Mouse (Mus musculus) embryonic facial prominence, embryonic 13.5 days (tissue): ENCODE results near the gene Medag. TPM values are rescaled to one million over a fixed set of nuclear protein-coding genes. Genes with fewer than 3 reads are reported as not detected.

ENCODE experiments used
- ATAC-seq: fragments of 200-750 bp; cut with Nextera tagmentation; 2 replicates; pipeline ENCODE4 v1.8.0; 2017; ENCODE audit warnings: low read depth; ENCODE audit not compliant: insufficient number of reproducible peaks, insufficient read depth, low FRiP score, low TSS enrichment
- H3K27ac ChIP-seq: fragments of 300-500 bp; sonication (generic); 2 replicates; pipeline ENCODE4 v1.5.1; 2015; ENCODE audit warnings: moderate library complexity, mild to moderate bottlenecking, inconsistent platforms
- H3K27me3 ChIP-seq: fragments of 300-500 bp; sonication (generic); 2 replicates; pipeline ENCODE4 v1.6.1; 2015; ENCODE audit warnings: mild to moderate bottlenecking, inconsistent platforms
- H3K36me3 ChIP-seq: fragments of 300-500 bp; sonication (generic); 2 replicates; pipeline ENCODE4 v1.6.1; 2015; ENCODE audit warnings: mild to moderate bottlenecking, inconsistent platforms
- H3K4me1 ChIP-seq: fragments of 300-500 bp; sonication (generic); 2 replicates; pipeline ENCODE4 v1.6.1; 2015; ENCODE audit warnings: inconsistent platforms
- H3K4me2 ChIP-seq: fragments of 300-500 bp; sonication (generic); 2 replicates; pipeline ENCODE4 v1.6.1; 2015; ENCODE audit warnings: moderate library complexity, mild to moderate bottlenecking, inconsistent platforms
- H3K4me3 ChIP-seq: fragments of 300-500 bp; sonication (generic); 2 replicates; pipeline ENCODE4 v1.5.1; 2015; ENCODE audit warnings: mild to moderate bottlenecking, inconsistent platforms
- H3K9ac ChIP-seq: fragments of 300-500 bp; sonication (generic); 2 replicates; pipeline ENCODE4 v1.6.1; 2015; ENCODE audit warnings: mild to moderate bottlenecking, inconsistent platforms
- H3K9me3 ChIP-seq: fragments of 300-500 bp; sonication (generic); 2 replicates; pipeline ENCODE4 v1.6.1; 2016; ENCODE audit warnings: inconsistent platforms
- WGBS: fragments of 180-500 bp; shearing (Covaris S2); methylation state at CpG from one replicate; pipeline ENCODE4 v1.1.7; 2015; ENCODE audit warnings: mixed read lengths; 5-methylcytosine and 5-hydroxymethylcytosine counted together
- polyA plus RNA-seq: library from polyadenylated mRNA; unstranded; fragments of >200 nt; fragmentation: Nextera tagmentation; extraction: Ambion mirVana; gene quantifications from 2 replicates; pipeline ENCODE4 v1.2.1, GENCODE M21; 2015

Gene Medag
- polyA plus RNA-seq, 1 experiment from 2014 or later = 0.93 TPM

GRCm38 (mm10) chr5:149454281-149454680 is 42.7 kb downstream of the Medag start:
- no peak overlapping the region for H3K27ac ChIP-seq
- no peaks in the 10 kb centered on the region for H3K27me3 ChIP-seq
- ATAC-seq = no peak
- H3K4me3 ChIP-seq = no peak overlapping the region
- 32% methylated on average over 6 of the region's 6 CpGs for WGBS
- no peaks in the 10 kb centered on the region for H3K36me3 ChIP-seq
- no peaks in the 10 kb centered on the region for H3K9me3 ChIP-seq
- no peak overlapping the region for H3K4me2 ChIP-seq
- H3K4me1 ChIP-seq = 0 out of 2 replicates have a peak, but pooled peaks cover 5% of the 10 kb centered on the region
- no peak overlapping the region for H3K9ac ChIP-seq

- 83% methylated on average over 7 of the region's 7 CpGs for WGBS
- Histone ChIP-seq H3K9me3 (no peaks in the 10 kb centered on the region), H3K4me1 (peaks cover 11% of the 10 kb centered on the region), H3K27ac (no peak overlapping the region), H3K4me2 (no peak overlapping the region), H3K4me3 (no peak overlapping the region), H3K9ac (no peak overlapping the region), H3K27me3 (no peaks in the 10 kb centered on the region), H3K36me3 (no peaks in the 10 kb centered on the region)
- ATAC-seq = no peak
Measured at GRCm38 (mm10) chr5:149456544-149456943, 45.0 kb downstream of the Medag start.

DNA sequence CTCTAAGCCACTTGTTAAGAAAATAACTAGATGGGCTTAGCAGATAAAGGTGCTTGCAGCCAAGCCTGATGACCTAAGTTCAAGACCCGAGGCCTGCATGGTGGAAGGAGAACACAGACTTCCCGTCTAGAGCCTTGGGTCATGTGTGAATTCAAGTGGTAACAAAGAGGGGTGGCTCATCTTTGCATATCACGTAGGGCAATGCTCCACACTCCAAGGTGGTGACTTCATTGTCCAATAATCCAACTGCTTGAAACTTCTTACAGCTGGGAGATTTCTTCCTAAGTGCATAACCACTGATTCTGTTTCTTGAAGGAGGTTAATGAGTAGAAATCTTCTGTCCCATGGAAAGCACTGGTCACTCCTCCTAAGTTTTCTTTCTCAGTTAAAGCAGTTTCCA is 50.5 kb downstream of the Medag start:
- Histone ChIP-seq H3K36me3 (no peaks in the 10 kb centered on the region), H3K9ac (no peak overlapping the region), H3K4me2 (no peak overlapping the region), H3K27ac (no peak overlapping the region), H3K4me3 (no peak overlapping the region), H3K4me1 (peaks cover 19% of the 10 kb centered on the region), H3K9me3 (no peaks in the 10 kb centered on the region), H3K27me3 (no peaks in the 10 kb centered on the region)
- 83% methylated on average over 3 of the region's 3 CpGs for WGBS
- ATAC-seq = no peak

DNA sequence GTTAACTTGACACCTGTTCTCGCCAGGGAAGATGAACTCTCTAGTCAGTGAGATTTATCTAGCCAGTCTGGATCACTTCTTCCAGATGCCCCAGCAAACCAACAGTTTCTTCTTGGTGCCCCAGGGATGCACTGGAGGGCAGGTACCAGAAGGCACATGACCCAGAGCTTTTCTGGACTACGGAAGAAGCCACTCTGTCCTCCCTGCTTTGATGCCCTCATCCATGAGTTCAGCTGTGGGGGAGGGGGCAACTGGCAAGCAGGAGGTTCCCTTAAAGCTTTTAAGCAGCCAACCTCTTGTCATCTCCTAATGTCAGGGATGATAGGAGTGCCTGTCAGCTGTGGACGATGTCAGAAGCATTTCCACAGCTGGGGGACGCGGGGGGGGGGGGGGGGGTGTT is 53.8 kb downstream of the Medag start:
- no peak for ATAC-seq
- H3K4me3 ChIP-seq = no peak overlapping the region
- H3K36me3 ChIP-seq = no peaks in the 10 kb centered on the region
- H3K9me3 ChIP-seq = no peaks in the 10 kb centered on the region
- peaks cover 14% of the 10 kb centered on the region for H3K4me1 ChIP-seq
- no peak overlapping the region for H3K4me2 ChIP-seq
- H3K27ac ChIP-seq = no peak overlapping the region
- H3K9ac ChIP-seq = no peak overlapping the region
- H3K27me3 ChIP-seq = no peaks in the 10 kb centered on the region
- WGBS = 39% methylated on average over 4 of the region's 5 CpGs

- 96% methylated on average over 9 of the region's 9 CpGs for WGBS
Measured at GRCm38 (mm10) chr5:149474142-149474541, 62.6 kb downstream of the Medag start.

DNA sequence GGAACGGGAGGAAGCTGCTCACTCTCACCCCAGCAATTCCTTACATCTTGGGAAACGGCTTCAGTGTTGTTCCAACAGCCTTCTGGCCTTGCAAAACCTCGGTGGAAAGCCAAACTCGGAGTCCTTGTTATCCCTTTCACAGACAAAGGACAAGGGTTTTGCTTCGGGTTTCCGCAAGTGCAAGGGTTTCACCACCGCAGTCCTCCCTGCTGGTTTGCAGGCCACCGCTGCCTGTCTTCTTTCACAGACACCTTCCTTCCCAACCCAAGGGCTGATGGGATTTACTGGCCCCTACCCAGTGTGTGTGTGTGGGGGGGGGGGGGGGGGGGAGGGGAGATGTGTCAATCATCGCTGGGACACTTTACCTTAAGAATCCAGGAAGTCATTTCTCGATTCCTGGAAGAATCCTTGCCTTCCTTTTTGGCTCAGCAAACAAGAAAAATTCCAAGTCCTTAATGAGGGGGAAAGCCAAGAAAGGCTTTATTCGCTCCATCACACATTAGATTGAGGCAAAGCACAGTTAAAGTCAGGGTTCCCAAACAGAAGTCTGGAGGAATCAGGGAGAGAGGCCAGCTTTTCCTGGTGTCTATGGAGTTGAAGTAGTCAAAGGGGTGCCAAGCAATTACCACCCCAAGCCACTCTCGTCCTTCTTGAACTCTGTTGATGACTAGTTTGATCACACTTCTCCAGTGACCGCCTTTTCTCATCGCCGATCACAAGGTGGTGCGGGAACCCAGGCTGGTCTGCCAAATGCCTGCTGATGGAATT is 63.3 kb downstream of the Medag start:
- H3K27ac ChIP-seq = no peak overlapping the region
- no peak for ATAC-seq
- no peaks in the 10 kb centered on the region for H3K9me3 ChIP-seq
- no peaks in the 10 kb centered on the region for H3K27me3 ChIP-seq
- no peak overlapping the region for H3K4me2 ChIP-seq
- H3K4me3 ChIP-seq = no peak overlapping the region
- no peaks in the 10 kb centered on the region for H3K4me1 ChIP-seq
- H3K36me3 ChIP-seq = no peaks in the 10 kb centered on the region
- WGBS = 92% methylated on average over 16 of the region's 16 CpGs
- H3K9ac ChIP-seq = no peak overlapping the region

More at GRCm38 (mm10) chr5:149474142-149474541, 62.6 kb downstream of the Medag start:
- H3K4me1 ChIP-seq = no peaks in the 10 kb centered on the region
- no peak overlapping the region for H3K27ac ChIP-seq
- H3K27me3 ChIP-seq = no peaks in the 10 kb centered on the region
- no peak overlapping the region for H3K4me3 ChIP-seq
- no peak overlapping the region for H3K9ac ChIP-seq
- no peaks in the 10 kb centered on the region for H3K36me3 ChIP-seq
- no peak for ATAC-seq
- no peaks in the 10 kb centered on the region for H3K9me3 ChIP-seq
- no peak overlapping the region for H3K4me2 ChIP-seq

Other genes with a start within 250 kb of the Medag start
- 49.7 and 50.2 TPM in 2 replicates for gene Uspl1, start 227.4 kb upstream of the Medag start, polyA plus RNA-seq
- 1,696 and 1,769 TPM in 2 replicates for gene Hmgb1, start 227.3 kb upstream of the Medag start, polyA plus RNA-seq
- 10.4 TPM in 2 replicates for gene Alox5ap, start 147.0 kb upstream of the Medag start, polyA plus RNA-seq
- 0.34 TPM in 1 of 2 replicates, not detected in the other for gene Tex26, start 27.9 kb downstream of the Medag start, polyA plus RNA-seq
- gene Wdr95, start 116.9 kb downstream of the Medag start, polyA plus RNA-seq = 0.24 TPM in 1 of 2 replicates, not detected in the other
- 50.8 and 57.5 TPM in 2 replicates for gene Hsph1, start 224.6 kb downstream of the Medag start, polyA plus RNA-seq